Mouse (Mus musculus): Measurements from ENCODE around the gene Ccdc33. TPM values are rescaled to one million over a fixed set of nuclear protein-coding genes. Genes with fewer than 3 reads are reported as not detected.

The Ccdc33 gene
- polyA plus RNA-seq, 1 experiment from 2014 or later = not detected

GRCm38 (mm10) chr9:57997511-57998031 lies 121.1 kb downstream of the Ccdc33 start:
- peak overlapping the region; percentile 48 for H3K4me2 ChIP-seq (ENCODE audit: low read depth, low read length)
- no peak overlapping the region for H3K27ac ChIP-seq (ENCODE audit: low read depth, low read length)
- H3K27me3 ChIP-seq (ENCODE audit: control insufficient read depth, insufficient read depth, low read length) = no peaks in the 10 kb centered on the region
- WGBS = 17% methylated on average over 13 of the region's 13 CpGs
- no peak; the same call in 1 of the 2 replicates for ATAC-seq (ENCODE audit: low read depth)
- no peaks in the 10 kb centered on the region for H3K9me3 ChIP-seq (ENCODE audit: control insufficient read depth, low read length)
- peaks cover 4% of the 10 kb centered on the region; the same call in 1 of the 2 replicates for H3K4me1 ChIP-seq (ENCODE audit: control insufficient read depth, insufficient read depth, low read length)
- peak overlapping the region; percentile 19; the same call in 1 of the 2 replicates for H3K4me3 ChIP-seq (ENCODE audit: low read depth, low read length)
- no peaks in the 10 kb centered on the region for H3K36me3 ChIP-seq (ENCODE audit: control insufficient read depth, insufficient read depth, low read length)
- peak overlapping the region; percentile 25; the same call in 1 of the 2 replicates for H3K9ac ChIP-seq (replicated peaks; ENCODE audit: low read depth, low read length)

GRCm38 (mm10) chr9:57995282-57995681 lies 123.3 kb downstream of the Ccdc33 start:
- H3K9ac ChIP-seq (replicated peaks; ENCODE audit: low read depth, low read length) = no peak overlapping the region
- H3K27me3 ChIP-seq (ENCODE audit: control insufficient read depth, insufficient read depth, low read length) = no peaks in the 10 kb centered on the region
- no peak overlapping the region for H3K4me2 ChIP-seq (ENCODE audit: low read depth, low read length)
- H3K4me1 ChIP-seq (ENCODE audit: control insufficient read depth, insufficient read depth, low read length) = peaks cover 4% of the 10 kb centered on the region; the same call in 1 of the 2 replicates
- WGBS = 33% methylated on average over 4 of the region's 4 CpGs
- no peak for ATAC-seq (ENCODE audit: low read depth)
- no peaks in the 10 kb centered on the region for H3K36me3 ChIP-seq (ENCODE audit: control insufficient read depth, insufficient read depth, low read length)
- H3K9me3 ChIP-seq (ENCODE audit: control insufficient read depth, low read length) = no peaks in the 10 kb centered on the region
- no peak overlapping the region for H3K27ac ChIP-seq (ENCODE audit: low read depth, low read length)
- H3K4me3 ChIP-seq (ENCODE audit: low read depth, low read length) = no peak overlapping the region

- Histone ChIP-seq H3K4me3 (ENCODE audit: low read depth, low read length) (no peak overlapping the region), H3K9me3 (ENCODE audit: control insufficient read depth, low read length) (no peaks in the 10 kb centered on the region), H3K4me2 (ENCODE audit: low read depth, low read length) (no peak overlapping the region), H3K9ac (replicated peaks; ENCODE audit: low read depth, low read length) (no peak overlapping the region), H3K27ac (ENCODE audit: low read depth, low read length) (no peak overlapping the region), H3K27me3 (ENCODE audit: control insufficient read depth, insufficient read depth, low read length) (no peaks in the 10 kb centered on the region), H3K36me3 (ENCODE audit: control insufficient read depth, insufficient read depth, low read length) (no peaks in the 10 kb centered on the region), H3K4me1 (ENCODE audit: control insufficient read depth, insufficient read depth, low read length) (peaks cover 2% of the 10 kb centered on the region; the same call in 1 of the 2 replicates)
- 32% methylated on average over 8 of the region's 8 CpGs for WGBS
- ATAC-seq (ENCODE audit: low read depth) = no peak
These were observed 125.6 kb downstream of the Ccdc33 start for GRCm38 (mm10) chr9:57992781-57993591.

- no peaks in the 10 kb centered on the region for H3K9me3 ChIP-seq (ENCODE audit: control insufficient read depth, low read length)
- H3K36me3 ChIP-seq (ENCODE audit: control insufficient read depth, insufficient read depth, low read length) = no peaks in the 10 kb centered on the region
- H3K4me3 ChIP-seq (ENCODE audit: low read depth, low read length) = no peak overlapping the region
- no peak overlapping the region for H3K4me2 ChIP-seq (ENCODE audit: low read depth, low read length)
- H3K27ac ChIP-seq (ENCODE audit: low read depth, low read length) = no peak overlapping the region
- H3K9ac ChIP-seq (replicated peaks; ENCODE audit: low read depth, low read length) = no peak overlapping the region
- no peaks in the 10 kb centered on the region for H3K27me3 ChIP-seq (ENCODE audit: control insufficient read depth, insufficient read depth, low read length)
- 86% methylated on average over 3 of the region's 3 CpGs for WGBS
- no peak for ATAC-seq (ENCODE audit: low read depth)
- H3K4me1 ChIP-seq (ENCODE audit: control insufficient read depth, insufficient read depth, low read length) = no peaks in the 10 kb centered on the region
These were observed 126.6 kb downstream of the Ccdc33 start for GRCm38 (mm10) chr9:57992060-57992459.

GRCm38 (mm10) chr9:57990438-57991110 lies 128.0 kb downstream of the Ccdc33 start:
- H3K4me3 ChIP-seq (ENCODE audit: low read depth, low read length) = no peak overlapping the region
- no peak for ATAC-seq (ENCODE audit: low read depth)
- H3K9me3 ChIP-seq (ENCODE audit: control insufficient read depth, low read length) = no peaks in the 10 kb centered on the region
- no peak overlapping the region for H3K27ac ChIP-seq (ENCODE audit: low read depth, low read length)
- H3K27me3 ChIP-seq (ENCODE audit: control insufficient read depth, insufficient read depth, low read length) = no peaks in the 10 kb centered on the region
- H3K4me2 ChIP-seq (ENCODE audit: low read depth, low read length) = no peak overlapping the region
- WGBS = 38% methylated on average over 10 of the region's 10 CpGs
- no peak overlapping the region for H3K9ac ChIP-seq (replicated peaks; ENCODE audit: low read depth, low read length)
- no peaks in the 10 kb centered on the region for H3K36me3 ChIP-seq (ENCODE audit: control insufficient read depth, insufficient read depth, low read length)
- H3K4me1 ChIP-seq (ENCODE audit: control insufficient read depth, insufficient read depth, low read length) = no peaks in the 10 kb centered on the region

- Histone ChIP-seq H3K9ac (replicated peaks; ENCODE audit: low read depth, low read length) (no peak overlapping the region), H3K27me3 (ENCODE audit: control insufficient read depth, insufficient read depth, low read length) (no peaks in the 10 kb centered on the region), H3K4me1 (ENCODE audit: control insufficient read depth, insufficient read depth, low read length) (no peaks in the 10 kb centered on the region), H3K4me3 (ENCODE audit: low read depth, low read length) (no peak overlapping the region), H3K27ac (ENCODE audit: low read depth, low read length) (no peak overlapping the region), H3K36me3 (ENCODE audit: control insufficient read depth, insufficient read depth, low read length) (no peaks in the 10 kb centered on the region), H3K9me3 (ENCODE audit: control insufficient read depth, low read length) (no peaks in the 10 kb centered on the region), H3K4me2 (ENCODE audit: low read depth, low read length) (no peak overlapping the region)
- WGBS = 85% methylated on average over 6 of the region's 6 CpGs
- ATAC-seq (ENCODE audit: low read depth) = no peak
These were observed 129.3 kb downstream of the Ccdc33 start for GRCm38 (mm10) chr9:57989309-57989708.

- Histone ChIP-seq H3K4me3 (ENCODE audit: low read depth, low read length) (no peak overlapping the region), H3K36me3 (ENCODE audit: control insufficient read depth, insufficient read depth, low read length) (no peaks in the 10 kb centered on the region), H3K27me3 (ENCODE audit: control insufficient read depth, insufficient read depth, low read length) (no peaks in the 10 kb centered on the region), H3K9me3 (ENCODE audit: control insufficient read depth, low read length) (no peaks in the 10 kb centered on the region), H3K27ac (ENCODE audit: low read depth, low read length) (no peak overlapping the region), H3K9ac (replicated peaks; ENCODE audit: low read depth, low read length) (no peak overlapping the region), H3K4me1 (ENCODE audit: control insufficient read depth, insufficient read depth, low read length) (no peaks in the 10 kb centered on the region), H3K4me2 (ENCODE audit: low read depth, low read length) (no peak overlapping the region)
- WGBS = 95% methylated on average over 2 of the region's 2 CpGs
- ATAC-seq (ENCODE audit: low read depth) = no peak
These were observed 130.5 kb downstream of the Ccdc33 start for GRCm38 (mm10) chr9:57988098-57988497.

- WGBS = 78% methylated on average over 7 of the region's 7 CpGs
- H3K27me3 ChIP-seq (ENCODE audit: control insufficient read depth, insufficient read depth, low read length) = no peaks in the 10 kb centered on the region
- H3K9ac ChIP-seq (replicated peaks; ENCODE audit: low read depth, low read length) = no peak overlapping the region
- no peak overlapping the region for H3K4me2 ChIP-seq (ENCODE audit: low read depth, low read length)
- no peak for ATAC-seq (ENCODE audit: low read depth)
- no peaks in the 10 kb centered on the region for H3K36me3 ChIP-seq (ENCODE audit: control insufficient read depth, insufficient read depth, low read length)
- H3K9me3 ChIP-seq (ENCODE audit: control insufficient read depth, low read length) = no peaks in the 10 kb centered on the region
- no peak overlapping the region for H3K27ac ChIP-seq (ENCODE audit: low read depth, low read length)
- H3K4me3 ChIP-seq (ENCODE audit: low read depth, low read length) = no peak overlapping the region
- no peaks in the 10 kb centered on the region for H3K4me1 ChIP-seq (ENCODE audit: control insufficient read depth, insufficient read depth, low read length)
These were observed 132.3 kb downstream of the Ccdc33 start for GRCm38 (mm10) chr9:57986293-57986692.

GRCm38 (mm10) chr9:57985304-57985703 lies 133.3 kb downstream of the Ccdc33 start:
- H3K9me3 ChIP-seq (ENCODE audit: control insufficient read depth, low read length) = no peaks in the 10 kb centered on the region
- no peak for ATAC-seq (ENCODE audit: low read depth)
- H3K27me3 ChIP-seq (ENCODE audit: control insufficient read depth, insufficient read depth, low read length) = no peaks in the 10 kb centered on the region
- WGBS = 89% methylated on average over 8 of the region's 8 CpGs
- no peak overlapping the region for H3K4me2 ChIP-seq (ENCODE audit: low read depth, low read length)
- no peaks in the 10 kb centered on the region for H3K36me3 ChIP-seq (ENCODE audit: control insufficient read depth, insufficient read depth, low read length)
- H3K27ac ChIP-seq (ENCODE audit: low read depth, low read length) = no peak overlapping the region
- H3K4me1 ChIP-seq (ENCODE audit: control insufficient read depth, insufficient read depth, low read length) = no peaks in the 10 kb centered on the region
- H3K4me3 ChIP-seq (ENCODE audit: low read depth, low read length) = no peak overlapping the region
- H3K9ac ChIP-seq (replicated peaks; ENCODE audit: low read depth, low read length) = no peak overlapping the region
